In the genomic region with DNA sequence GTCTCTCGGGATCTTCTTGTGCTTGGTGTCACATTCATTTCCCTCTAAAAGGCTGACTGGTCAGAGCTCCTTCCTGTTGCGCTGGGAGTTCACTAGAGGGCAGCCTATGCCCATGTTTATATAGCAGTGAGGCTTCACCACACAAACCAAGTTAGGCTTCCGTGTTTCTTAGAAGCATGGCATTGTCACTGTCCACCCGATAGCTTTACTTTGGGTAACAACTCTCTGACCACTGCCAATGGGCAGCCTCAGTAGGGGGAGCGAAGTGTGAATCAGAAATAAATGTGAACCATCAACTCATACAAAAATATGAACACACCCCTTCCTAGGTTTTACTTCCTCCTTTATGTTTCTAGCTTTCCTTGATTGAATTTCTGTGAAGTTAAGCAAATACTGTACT, we compare ENCODE assay signal across 8 mouse cellular contexts. TPM values are rescaled to one million over a fixed set of nuclear protein-coding genes. Genes with fewer than 3 reads are reported as not detected.
DNase-seq lines count a peak whose midpoint lies in the region; ATAC-seq and TF ChIP-seq lines count a peak whose summit lies in the region.

No protein-coding gene starts in this region.

- no peaks in the 10 kb centered on the region for H3K9me3 ChIP-seq in forebrain, postnatal 0 days (ENCODE audit: low read length)
- no peaks in the 10 kb centered on the region for H3K9me3 ChIP-seq in hindbrain, embryonic 11.5 days (ENCODE audit: control insufficient read depth, low read length)

- H3K9ac ChIP-seq in forebrain, postnatal 0 days = no peak overlapping the region
- no peak overlapping the region for H3K9ac ChIP-seq in hindbrain, embryonic 11.5 days (ENCODE audit: low read depth, low read length)

- 11% methylated on average over 5 of the region's 5 CpGs for WGBS in forebrain, postnatal 0 days
- 14% methylated on average over 5 of the region's 5 CpGs for WGBS in hindbrain, embryonic 11.5 days

- peak; percentile 90 for TF ChIP-seq CTCF in forebrain, postnatal 0 days (IDR thresholded peaks at IDR 0.05; ENCODE audit: low read depth)

- peak; percentile 69 for DNase-seq in Muller cell, postnatal 12 days (ENCODE audit: inconsistent ontology term)
- DNase-seq in cerebellum, adult 11 months = peak; percentile 61
- peak; percentile 85 for DNase-seq in forebrain, postnatal 0 days
- peak; percentile 81 for DNase-seq in hindbrain, embryonic 11.5 days (ENCODE audit: low spot score)
- peak; percentile 65 to 73 for DNase-seq in layer of hippocampus, adult 8-10 months (ENCODE audit: low spot score in 2 of 2)
- DNase-seq in lung, postnatal 10 days = peak; percentile 86
- DNase-seq in retina, adult 2 months (ENCODE audit: low read depth, low spot score) = peak; percentile 33
- DNase-seq in thymus, postnatal 25 days = peak; percentile 62

- ATAC-seq in forebrain, postnatal 0 days = peak; percentile 94
- ATAC-seq in hindbrain, embryonic 11.5 days (ENCODE audit: low FRiP score) = peak; percentile 72

- H3K4me1 ChIP-seq in forebrain, postnatal 0 days (ENCODE audit: insufficient read depth) = no peaks in the 10 kb centered on the region
- H3K4me1 ChIP-seq in hindbrain, embryonic 11.5 days (replicated peaks; ENCODE audit: control insufficient read depth, insufficient read depth, low read length) = no peaks in the 10 kb centered on the region

- peaks cover 40% of the 10 kb centered on the region for H3K36me3 ChIP-seq in forebrain, postnatal 0 days (ENCODE audit: insufficient read depth)
- H3K36me3 ChIP-seq in hindbrain, embryonic 11.5 days (ENCODE audit: control insufficient read depth, insufficient read depth, low read length) = peaks cover 6% of the 10 kb centered on the region; the same call in 1 of the 2 replicates

- H3K27ac ChIP-seq in forebrain, postnatal 0 days (ENCODE audit: low read depth, low read length) = no peak overlapping the region
- no peak overlapping the region for H3K27ac ChIP-seq in hindbrain, embryonic 11.5 days (ENCODE audit: low read depth, low read length)

- no peaks in the 10 kb centered on the region for H3K27me3 ChIP-seq in forebrain, postnatal 0 days (ENCODE audit: insufficient read depth, low read length)
- H3K27me3 ChIP-seq in hindbrain, embryonic 11.5 days (ENCODE audit: control insufficient read depth, insufficient read depth, low read length) = no peaks in the 10 kb centered on the region

- no peak overlapping the region for H3K4me3 ChIP-seq in forebrain, postnatal 0 days (ENCODE audit: low read depth, low read length)
- no peak overlapping the region for H3K4me3 ChIP-seq in hindbrain, embryonic 11.5 days (ENCODE audit: low read depth, low read length)

- H3K4me2 ChIP-seq in forebrain, postnatal 0 days (ENCODE audit: low read depth) = no peak overlapping the region
- H3K4me2 ChIP-seq in hindbrain, embryonic 11.5 days (replicated peaks; ENCODE audit: low read depth, low read length) = no peak overlapping the region

RNA-seq across cellular contexts. Expression of gene Psmg4, which starts 24.8 kb away (rescaled TPM):
- 56.6 and 108 TPM in 2 replicates for total RNA-seq in forebrain, postnatal 0 days (2014; rRNA removed)
- polyA plus RNA-seq in forebrain, postnatal 0 days (2015; fragmentation: Nextera tagmentation; extraction: Ambion mirVana) = 99.0 and 150 TPM in 2 replicates
- polyA plus RNA-seq in hindbrain, embryonic 11.5 days (2014; fragmentation: Nextera tagmentation; extraction: Ambion mirVana) = 92.0 and 95.8 TPM in 2 replicates
- 10 to 100 TPM; 14.6 to 35.2 (median 23.7) TPM for total RNA-seq in layer of hippocampus, adult 8-10 months (2022)

RNA-seq across cellular contexts. Expression of gene Tubb2b, which starts 57.3 kb away (rescaled TPM):
- total RNA-seq in forebrain, postnatal 0 days (2014; rRNA removed) = 5,538 and 5,638 TPM in 2 replicates
- 1,072 and 1,153 TPM in 2 replicates for polyA plus RNA-seq in forebrain, postnatal 0 days (2015; fragmentation: Nextera tagmentation; extraction: Ambion mirVana)
- polyA plus RNA-seq in hindbrain, embryonic 11.5 days (2014; fragmentation: Nextera tagmentation; extraction: Ambion mirVana) = 318 and 341 TPM in 2 replicates
- total RNA-seq in layer of hippocampus, adult 8-10 months (2022) = 100 to 1,000 TPM; 198 to 220 (median 215) TPM

Comparison
In these comparisons a context has a peak if more than half of its experiments do, and no peak if none do; other contexts are left out.
1. DNase-seq: peak in every context shown above with its lines; median percentile 86 in lung, postnatal 10 days; 85 in forebrain, postnatal 0 days; 81 in hindbrain, embryonic 11.5 days; 69 in Muller cell, postnatal 12 days; 69 in layer of hippocampus, adult 8-10 months; 62 in thymus, postnatal 25 days; 61 in cerebellum, adult 11 months; 33 in retina, adult 2 months.
2. RNA of gene Tubb2b, which starts 57.3 kb away (total RNA-seq): 5,538 to 5,638 TPM in forebrain, postnatal 0 days; 198 to 220 TPM in layer of hippocampus, adult 8-10 months; every median in the first group is over 10 times any median in the second.